Mouse (Mus musculus): Measurements from ENCODE around the gene Pkd1l3. TPM values are rescaled to one million over a fixed set of nuclear protein-coding genes. Genes with fewer than 3 reads are reported as not detected.

Pkd1l3 gene
- total and polyA plus RNA-seq, 3 experiments = 3.5 to 23.9 (median 11.2) TPM

GRCm38 (mm10) chr8:109698477-109698876 lies 84.2 kb downstream of the Pkd1l3 start:
- TF ChIP-seq GATA2 (IDR thresholded peaks at IDR 0.05; ENCODE audit: borderline replicate concordance, low read depth, low read length) = no peak
- no peak for TF ChIP-seq CTCF (IDR thresholded peaks at IDR 0.05; ENCODE audit: low read depth, low read length)
- no peak for TF ChIP-seq GATA1 (IDR thresholded peaks at IDR 0.05; ENCODE audit: borderline replicate concordance, low read length)
- TF ChIP-seq TAL1 (conservative IDR thresholded peaks at IDR 0.05; ENCODE audit: low read depth, low read length) = no peak
- TF ChIP-seq POLR2AphosphoS5 (IDR thresholded peaks at IDR 0.05; ENCODE audit: insufficient replicate concordance, low read depth, low read length) = no peak
- Histone ChIP-seq H3K27me3 (ENCODE audit: insufficient read depth, low read length) (peaks cover 19% of the 10 kb centered on the region), H3K4me3 (ENCODE audit: low read depth, low read length) (no peak overlapping the region), H3K4me1 (ENCODE audit: insufficient read depth, low read depth, low read length) (peaks cover 9% of the 10 kb centered on the region), H3K36me3 (replicated peaks) (no peaks in the 10 kb centered on the region), H3K9me3 (replicated peaks) (no peaks in the 10 kb centered on the region)
- no peak for ATAC-seq (ENCODE audit: extremely low read depth, insufficient number of reproducible peaks, low FRiP score, poor library complexity, severe bottlenecking)
- no peak for DNase-seq (ENCODE audit: low spot score)

GRCm38 (mm10) chr8:109704565-109705319 lies 90.4 kb downstream of the Pkd1l3 start:
- no peak for TF ChIP-seq GATA2 (IDR thresholded peaks at IDR 0.05; ENCODE audit: borderline replicate concordance, low read depth, low read length)
- ATAC-seq (ENCODE audit: extremely low read depth, insufficient number of reproducible peaks, low FRiP score, poor library complexity, severe bottlenecking) (no peak), DNase-seq (ENCODE audit: low spot score) (peak; percentile 9)
- Histone ChIP-seq H3K36me3 (replicated peaks) (peaks cover 20% of the 10 kb centered on the region), H3K27me3 (ENCODE audit: insufficient read depth, low read length) (peaks cover 21% of the 10 kb centered on the region), H3K4me1 (ENCODE audit: insufficient read depth, low read depth, low read length) (peaks cover 21% of the 10 kb centered on the region), H3K9me3 (replicated peaks) (no peaks in the 10 kb centered on the region), H3K4me3 (ENCODE audit: low read depth, low read length) (peak overlapping the region; percentile 78)

- no peak for TF ChIP-seq CTCF (IDR thresholded peaks at IDR 0.05; ENCODE audit: low read depth, low read length)
These were observed 91.2 kb downstream of the Pkd1l3 start, which contains the start of gene Zfp821 for GRCm38 (mm10) chr8:109705320-109706075. TSS of gene Zfp821 (plus strand) at chr8:109705546.

GRCm38 (mm10) chr8:109706076-109706873 lies 92.0 kb downstream of the Pkd1l3 start:
- no peak for DNase-seq (ENCODE audit: low spot score)
- TF ChIP-seq TAL1 (conservative IDR thresholded peaks at IDR 0.05; ENCODE audit: low read depth, low read length) (no peak), CTCF (IDR thresholded peaks at IDR 0.05; ENCODE audit: low read depth, low read length) (no peak), GATA1 (IDR thresholded peaks at IDR 0.05; ENCODE audit: borderline replicate concordance, low read length) (no peak), GATA2 (IDR thresholded peaks at IDR 0.05; ENCODE audit: borderline replicate concordance, low read depth, low read length) (no peak), POLR2AphosphoS5 (IDR thresholded peaks at IDR 0.05; ENCODE audit: insufficient replicate concordance, low read depth, low read length) (no peak)
- Histone ChIP-seq H3K27me3 (ENCODE audit: insufficient read depth, low read length) (peaks cover 14% of the 10 kb centered on the region), H3K9me3 (replicated peaks) (no peaks in the 10 kb centered on the region), H3K36me3 (replicated peaks) (peaks cover 32% of the 10 kb centered on the region), H3K4me3 (ENCODE audit: low read depth, low read length) (peak overlapping the region; percentile 78), H3K4me1 (ENCODE audit: insufficient read depth, low read depth, low read length) (peaks cover 21% of the 10 kb centered on the region)
- ATAC-seq (ENCODE audit: extremely low read depth, insufficient number of reproducible peaks, low FRiP score, poor library complexity, severe bottlenecking) = no peak

More at GRCm38 (mm10) chr8:109705320-109706075, 91.2 kb downstream of the Pkd1l3 start, which contains the start of gene Zfp821:
- peaks cover 26% of the 10 kb centered on the region for H3K36me3 ChIP-seq (replicated peaks)
- peak; percentile 83 for ATAC-seq (ENCODE audit: extremely low read depth, insufficient number of reproducible peaks, low FRiP score, poor library complexity, severe bottlenecking)
- H3K9me3 ChIP-seq (replicated peaks) = no peaks in the 10 kb centered on the region
- peaks cover 21% of the 10 kb centered on the region for H3K27me3 ChIP-seq (ENCODE audit: insufficient read depth, low read length)
- peaks cover 21% of the 10 kb centered on the region for H3K4me1 ChIP-seq (ENCODE audit: insufficient read depth, low read depth, low read length)
- peak; percentile 95 for DNase-seq (ENCODE audit: low spot score)
- H3K4me3 ChIP-seq (ENCODE audit: low read depth, low read length) = peak within 1 kb of the TSS; percentile 78

GRCm38 (mm10) chr8:109706874-109707237 lies 92.5 kb downstream of the Pkd1l3 start:
- Histone ChIP-seq H3K27me3 (ENCODE audit: insufficient read depth, low read length) (peaks cover 14% of the 10 kb centered on the region), H3K4me1 (ENCODE audit: insufficient read depth, low read depth, low read length) (peaks cover 21% of the 10 kb centered on the region), H3K9me3 (replicated peaks) (no peaks in the 10 kb centered on the region), H3K4me3 (ENCODE audit: low read depth, low read length) (no peak overlapping the region; the same call in 1 of the 2 replicates), H3K36me3 (replicated peaks) (peaks cover 36% of the 10 kb centered on the region)
- TF ChIP-seq GATA1 (IDR thresholded peaks at IDR 0.05; ENCODE audit: borderline replicate concordance, low read length) = no peak
- TF ChIP-seq GATA2 (IDR thresholded peaks at IDR 0.05; ENCODE audit: borderline replicate concordance, low read depth, low read length) = no peak
- TF ChIP-seq CTCF (IDR thresholded peaks at IDR 0.05; ENCODE audit: low read depth, low read length) = peak; percentile 92
- TF ChIP-seq TAL1 (conservative IDR thresholded peaks at IDR 0.05; ENCODE audit: low read depth, low read length) = no peak
- TF ChIP-seq POLR2AphosphoS5 (IDR thresholded peaks at IDR 0.05; ENCODE audit: insufficient replicate concordance, low read depth, low read length) = no peak
- peak; percentile 67 for ATAC-seq (ENCODE audit: extremely low read depth, insufficient number of reproducible peaks, low FRiP score, poor library complexity, severe bottlenecking)
- peak; percentile 60 for DNase-seq (ENCODE audit: low spot score)

- H3K4me1 ChIP-seq (ENCODE audit: insufficient read depth, low read depth, low read length) = peaks cover 21% of the 10 kb centered on the region
- TF ChIP-seq GATA2 (IDR thresholded peaks at IDR 0.05; ENCODE audit: borderline replicate concordance, low read depth, low read length) = no peak
- H3K9me3 ChIP-seq (replicated peaks) = no peaks in the 10 kb centered on the region
- ATAC-seq (ENCODE audit: extremely low read depth, insufficient number of reproducible peaks, low FRiP score, poor library complexity, severe bottlenecking) (no peak), DNase-seq (ENCODE audit: low spot score) (no peak)
- peaks cover 44% of the 10 kb centered on the region for H3K36me3 ChIP-seq (replicated peaks)
- peaks cover 9% of the 10 kb centered on the region; the same call in 1 of the 2 replicates for H3K27me3 ChIP-seq (ENCODE audit: insufficient read depth, low read length)
- H3K4me3 ChIP-seq (ENCODE audit: low read depth, low read length) = no peak overlapping the region
These were observed 93.6 kb downstream of the Pkd1l3 start for GRCm38 (mm10) chr8:109707921-109708320.

Measured in G1E (cell line).